ENCODE assay signal across 19 mouse cellular contexts in genomic region chr2:167704409-167704808, GRCm38 (mm10). TPM values are rescaled to one million over a fixed set of nuclear protein-coding genes. Genes with fewer than 3 reads are reported as not detected.
"Had no signal": no experiment of that assay in that cellular context is flagged by ENCODE, and none has a peak within 500 bp of the region (broad histone marks: within the 10 kb centered on the region; RNA-seq: fewer than 3 reads in every experiment).

No protein-coding gene starts in this region.

- ATAC-seq: midbrain, embryonic 16.5 days had no signal

- H3K36me3 ChIP-seq: midbrain, embryonic 10.5 days; midbrain, embryonic 12.5 days; neural tube, embryonic 13.5 days; neural tube, embryonic 15.5 days had no signal

- H3K4me2 ChIP-seq: midbrain, embryonic 12.5 days; neural tube, embryonic 13.5 days; neural tube, embryonic 15.5 days had no signal

- DNase-seq: lung, adult 18-20 months; lung, postnatal 10 days; lung, postnatal 4 days; midbrain, embryonic 14.5 days; retina, postnatal 1 day; right cerebral cortex, adult 18-20 months; right cerebral cortex, postnatal 25 days; right cerebral cortex, postnatal 4 days; spleen, adult 18-20 months; thymus, adult 18-20 months; thymus, postnatal 14 days; thymus, postnatal 36 days had no signal

- H3K4me1 ChIP-seq: midbrain, embryonic 12.5 days; neural tube, embryonic 15.5 days had no signal

- H3K9me3 ChIP-seq: midbrain, embryonic 10.5 days; midbrain, embryonic 12.5 days; neural tube, embryonic 13.5 days; neural tube, embryonic 15.5 days had no signal

- H3K27ac ChIP-seq: midbrain, embryonic 10.5 days; midbrain, embryonic 12.5 days; neural tube, embryonic 13.5 days; neural tube, embryonic 15.5 days had no signal

- H3K4me3 ChIP-seq: midbrain, embryonic 10.5 days; midbrain, embryonic 12.5 days; myocyte; neural tube, embryonic 13.5 days; neural tube, embryonic 15.5 days had no signal

- H3K9ac ChIP-seq: midbrain, embryonic 12.5 days; neural tube, embryonic 13.5 days; neural tube, embryonic 15.5 days had no signal

- H3K27me3 ChIP-seq: midbrain, embryonic 12.5 days; neural tube, embryonic 13.5 days; neural tube, embryonic 15.5 days had no signal

RNA-seq across cellular contexts. Expression of gene Gm20431, which starts 43.1 kb away (rescaled TPM):
- polyA plus RNA-seq: neural tube, embryonic 11.5 days had no signal
